Mouse (Mus musculus) skeletal muscle tissue, adult 2 months (tissue): ENCODE data around the gene Sp9.

Experiments used
- DNase-seq: peaks from one replicate; pipeline ENCODE4 v3.0.0-alpha.2; 2012; ENCODE audit warnings: low read depth, low spot score

The Sp9 gene

GRCm38 (mm10) chr2:73271459-73272161 lies at the start of gene Sp9:
TSS of gene Sp9 (plus strand) at chr2:73271925.
- no peak for DNase-seq

GRCm38 (mm10) chr2:73231081-73231480 lies 40.6 kb upstream of the Sp9 start:
- DNase-seq = no peak

- no peak for DNase-seq
Observed at GRCm38 (mm10) chr2:73241299-73241698, 30.4 kb upstream of the Sp9 start.

GRCm38 (mm10) chr2:73248701-73249100 lies 23.0 kb upstream of the Sp9 start:
- DNase-seq = no peak

- DNase-seq = no peak
Observed at GRCm38 (mm10) chr2:73263172-73263765, 8.5 kb upstream of the Sp9 start.

- DNase-seq = no peak
Observed at GRCm38 (mm10) chr2:73263794-73264610, 7.7 kb upstream of the Sp9 start.

- no peak for DNase-seq
Observed at GRCm38 (mm10) chr2:73264611-73265195, 7.0 kb upstream of the Sp9 start.

- no peak for DNase-seq
Observed at GRCm38 (mm10) chr2:73266011-73266410, 5.7 kb upstream of the Sp9 start.

- no peak for DNase-seq
Observed at GRCm38 (mm10) chr2:73266623-73267022, 5.1 kb upstream of the Sp9 start.

GRCm38 (mm10) chr2:73267231-73267630 lies 4.5 kb upstream of the Sp9 start:
- DNase-seq = no peak

GRCm38 (mm10) chr2:73267818-73268217 lies 3.9 kb upstream of the Sp9 start:
- DNase-seq = no peak

GRCm38 (mm10) chr2:73268281-73268680 lies 3.4 kb upstream of the Sp9 start:
- no peak for DNase-seq

GRCm38 (mm10) chr2:73268836-73269395 lies 2.8 kb upstream of the Sp9 start:
- DNase-seq = no peak

- DNase-seq = no peak
Observed at GRCm38 (mm10) chr2:73269666-73270065, 2.1 kb upstream of the Sp9 start.

GRCm38 (mm10) chr2:73270071-73270592 lies 1.6 kb upstream of the Sp9 start:
- DNase-seq = no peak

GRCm38 (mm10) chr2:73270593-73271458 lies 899 bp upstream of the Sp9 start:
- DNase-seq = no peak

- DNase-seq = no peak
Observed at GRCm38 (mm10) chr2:73272351-73273248, 875 bp downstream of the Sp9 start.

- no peak for DNase-seq
Observed at GRCm38 (mm10) chr2:73273249-73274118, 1.8 kb downstream of the Sp9 start.
